Mouse (Mus musculus) c-Kit-positive CD71-negative TER-119-negative erythroid progenitor cells, embryonic 14.5 days (primary cell): ENCODE data around the gene Gstk1.

ENCODE experiments used
- DNase-seq: peaks from one replicate; pipeline ENCODE4 v3.0.0-alpha.2; 2013; ENCODE audit warnings: low read depth

Gene Gstk1

GRCm38 (mm10) chr6:42245711-42246353 is at the start of gene Gstk1:
Gene Gstk1 (plus strand): TSS chr6:42245935.
- peak; percentile 86 for DNase-seq

- DNase-seq = no peak
These were observed 48.0 kb upstream of the Gstk1 start for GRCm38 (mm10) chr6:42197710-42198109.

- DNase-seq = no peak
These were observed 46.2 kb upstream of the Gstk1 start for GRCm38 (mm10) chr6:42199498-42199897.

- DNase-seq = no peak
These were observed 30.7 kb upstream of the Gstk1 start, which contains the start of gene Tas2r144 for GRCm38 (mm10) chr6:42215028-42215427. Gene Tas2r144 (plus strand): TSS chr6:42215328.

GRCm38 (mm10) chr6:42222286-42222685 is 23.4 kb upstream of the Gstk1 start:
- no peak for DNase-seq

- DNase-seq = no peak
These were observed 20.7 kb upstream of the Gstk1 start for GRCm38 (mm10) chr6:42225046-42225445.

GRCm38 (mm10) chr6:42227240-42228101 is 18.3 kb upstream of the Gstk1 start:
- peak; percentile 73 for DNase-seq

- DNase-seq = no peak
These were observed 16.1 kb upstream of the Gstk1 start for GRCm38 (mm10) chr6:42229610-42230009.

- no peak for DNase-seq
These were observed 14.5 kb upstream of the Gstk1 start for GRCm38 (mm10) chr6:42231191-42231590.

GRCm38 (mm10) chr6:42237276-42237805 is 8.4 kb upstream of the Gstk1 start:
- no peak for DNase-seq

GRCm38 (mm10) chr6:42241311-42242045 is 4.3 kb upstream of the Gstk1 start:
- DNase-seq = no peak

GRCm38 (mm10) chr6:42247173-42247572 is 1.4 kb downstream of the Gstk1 start:
- no peak for DNase-seq

GRCm38 (mm10) chr6:42247981-42248380 is 2.2 kb downstream of the Gstk1 start:
- DNase-seq = no peak

- no peak for DNase-seq
These were observed 6.1 kb downstream of the Gstk1 start for GRCm38 (mm10) chr6:42251791-42252190.

- DNase-seq = no peak
These were observed 7.4 kb downstream of the Gstk1 start for GRCm38 (mm10) chr6:42253103-42253502.

GRCm38 (mm10) chr6:42257303-42257863 is 11.6 kb downstream of the Gstk1 start:
- peak; percentile 50 for DNase-seq

- no peak for DNase-seq
These were observed 14.7 kb downstream of the Gstk1 start for GRCm38 (mm10) chr6:42260430-42260829.

- no peak for DNase-seq
These were observed 15.9 kb downstream of the Gstk1 start, which contains the start of gene Tmem139 for GRCm38 (mm10) chr6:42261524-42262170. Gene Tmem139 (plus strand): TSS chr6:42261970.

GRCm38 (mm10) chr6:42264626-42265312 is 19.0 kb downstream of the Gstk1 start, which contains the start of gene Casp2:
Gene Casp2 (plus strand): TSS chr6:42264985.
- peak; percentile 96 for DNase-seq
